Comparison of ENCODE assay signal across 8 mouse cellular contexts in the genomic region with DNA sequence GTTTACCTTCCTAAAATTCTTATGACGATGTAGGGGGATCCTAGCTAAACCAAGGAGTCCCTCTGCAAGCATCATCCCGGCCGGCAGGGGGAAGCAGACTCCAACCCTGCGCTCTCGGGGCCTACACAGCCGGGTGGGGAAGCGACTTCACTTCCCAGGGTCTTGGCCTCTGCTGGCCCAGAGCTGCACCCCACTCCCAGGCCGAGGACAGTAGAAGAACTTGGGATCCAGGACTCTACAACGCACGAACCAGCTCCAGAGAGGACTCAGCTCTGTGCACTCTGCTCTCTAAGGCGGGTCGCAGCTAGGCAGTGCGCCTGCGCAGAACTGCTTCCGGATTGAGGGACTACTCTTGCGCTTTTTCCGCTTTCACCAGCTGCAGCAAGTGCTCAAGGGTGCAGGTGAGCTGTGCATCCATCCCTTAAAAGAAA. TPM values are rescaled to one million over a fixed set of nuclear protein-coding genes. Genes with fewer than 3 reads are reported as not detected.
DNase-seq lines count a peak whose midpoint lies in the region; ATAC-seq and TF ChIP-seq lines count a peak whose summit lies in the region.

A gene (plus strand): TSS at position 87 of the 431 bp plus-strand sequence.

- peak; percentile 65 for ATAC-seq in frontal cortex, adult (ENCODE audit: low TSS enrichment)
- peak; percentile 92 for ATAC-seq in lung, postnatal 0 days

- TF ChIP-seq CTCF in lung, postnatal 0 days (IDR thresholded peaks at IDR 0.05) = peak; percentile 97

- no peaks in the 10 kb centered on the region for H3K9me3 ChIP-seq in hindbrain, embryonic 10.5 days
- H3K9me3 ChIP-seq in lung, postnatal 0 days (ENCODE audit: low read length) = no peaks in the 10 kb centered on the region

- no peak for TF ChIP-seq EP300 in lung, postnatal 0 days (IDR thresholded peaks at IDR 0.05)

- H3K4me2 ChIP-seq in lung, postnatal 0 days (replicated peaks; ENCODE audit: low read depth, low read length) = peak within 1 kb of the TSS; percentile 60

- H3K27me3 ChIP-seq in hindbrain, embryonic 10.5 days (ENCODE audit: insufficient read depth, poor library complexity, severe bottlenecking) = no peaks in the 10 kb centered on the region
- no peaks in the 10 kb centered on the region for H3K27me3 ChIP-seq in lung, postnatal 0 days (replicated peaks; ENCODE audit: insufficient read depth, low read length)

- peak within 1 kb of the TSS; percentile 70 for H3K4me3 ChIP-seq in hindbrain, embryonic 10.5 days
- peak within 1 kb of the TSS; percentile 57 for H3K4me3 ChIP-seq in lung, postnatal 0 days (ENCODE audit: low read depth, low read length)

- peak within 1 kb of the TSS; percentile 95 for H3K27ac ChIP-seq in hindbrain, embryonic 10.5 days
- peak within 1 kb of the TSS; percentile 76 for H3K27ac ChIP-seq in lung, postnatal 0 days (ENCODE audit: low read length)

- peak; percentile 65 for DNase-seq in MEL-GATA-1-ER (ENCODE audit: extremely low read depth, low read depth)
- peak; percentile 92 for DNase-seq in cerebellum, adult 8-10 months
- peak; percentile 87 for DNase-seq in hindbrain, embryonic 10.5 days (ENCODE audit: low spot score)
- peak; percentile 84 for DNase-seq in layer of hippocampus, adult 9-11 months
- DNase-seq in lung, postnatal 0 days (ENCODE audit: low spot score) = peak; percentile 90
- DNase-seq in ovary, postnatal 14 days (ENCODE audit: low spot score) = peak; percentile 77
- peak; percentile 93 for DNase-seq in thymus, postnatal 14 days

- H3K9ac ChIP-seq in lung, postnatal 0 days (replicated peaks; ENCODE audit: low read depth) = peak within 1 kb of the TSS; percentile 74

- peaks cover 14% of the 10 kb centered on the region for H3K4me1 ChIP-seq in hindbrain, embryonic 10.5 days (replicated peaks)
- H3K4me1 ChIP-seq in lung, postnatal 0 days (ENCODE audit: insufficient read depth, low read depth, low read length) = no peaks in the 10 kb centered on the region

- H3K36me3 ChIP-seq in hindbrain, embryonic 10.5 days = no peaks in the 10 kb centered on the region
- H3K36me3 ChIP-seq in lung, postnatal 0 days (ENCODE audit: insufficient read depth, low read length) = no peaks in the 10 kb centered on the region

- under 1% methylated on average over 17 of the region's 17 CpGs for WGBS in hindbrain, embryonic 10.5 days
- 0% methylated on average over 17 of the region's 17 CpGs for WGBS in lung, postnatal 0 days

RNA-seq across cellular contexts. Expression of the gene that starts here (rescaled TPM):
- 10.5 and 11.1 TPM in 2 replicates for polyA plus RNA-seq in hindbrain, embryonic 10.5 days (2016; fragmentation: Nextera tagmentation; extraction: Ambion mirVana)
- polyA plus RNA-seq in lung, postnatal 0 days (2015; fragmentation: Nextera tagmentation; extraction: Ambion mirVana) = 7.9 and 9.7 TPM in 2 replicates

Comparison
In these comparisons a context has a peak if more than half of its experiments do, and no peak if none do; other contexts are left out.
1. Peak in every context shown above with its lines: DNase-seq, ATAC-seq, H3K4me3 ChIP-seq and H3K27ac ChIP-seq.